Mouse (Mus musculus): ENCODE results near the gene Vps33b. TPM values are rescaled to one million over a fixed set of nuclear protein-coding genes. Genes with fewer than 3 reads are reported as not detected.
A peak's percentile ranks its signal among the peaks of the same experiment; 100 is the strongest.

Gene Vps33b
- polyA plus RNA-seq, 1 experiment from 2014 or later, result 11.1 TPM

DNA sequence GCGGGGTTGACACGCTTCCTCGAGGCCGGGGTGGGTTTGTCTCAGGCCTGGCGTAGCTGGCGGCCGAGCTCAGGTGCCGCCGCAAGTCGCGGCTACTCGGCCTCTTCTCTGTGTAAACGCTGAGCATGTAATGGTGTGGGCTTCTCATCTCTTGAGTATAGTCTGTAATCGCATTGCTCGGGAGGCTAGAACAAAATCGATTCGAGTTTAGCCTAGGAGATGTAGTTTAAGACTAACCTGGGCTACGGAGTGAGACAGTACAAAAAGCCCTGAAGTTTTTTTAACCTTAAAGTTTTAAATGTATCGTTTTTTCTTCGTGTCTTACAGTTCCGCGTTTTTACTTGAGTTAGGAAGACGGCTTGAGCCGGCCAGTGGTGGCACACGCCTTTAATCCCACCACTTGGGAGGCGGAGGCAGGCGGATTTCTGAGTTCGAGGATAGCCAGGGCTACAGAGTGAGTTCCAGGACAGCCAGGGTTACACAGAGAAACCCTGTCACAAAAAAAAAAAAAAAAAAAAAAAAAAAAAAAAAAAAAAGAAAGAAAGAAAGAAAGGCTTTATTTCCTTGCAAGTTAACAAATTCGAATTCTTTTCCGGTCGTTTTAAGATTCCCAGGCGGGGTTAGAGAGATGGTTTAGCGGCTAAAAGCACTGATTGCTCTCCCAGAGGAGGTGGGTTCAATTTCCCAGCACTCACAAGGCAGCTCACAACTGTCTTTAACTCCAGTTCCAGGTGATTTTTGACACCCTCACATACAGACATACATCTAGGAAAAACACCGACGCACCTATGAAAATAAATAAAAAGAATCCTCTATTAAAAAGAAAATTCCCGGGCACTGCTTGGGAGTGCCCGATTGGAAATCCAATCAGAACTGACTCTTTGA, 25.6 kb downstream of the Vps33b start:
- Histone ChIP-seq H3K9ac (peak overlapping the region; percentile 87), H3K4me2 (peak overlapping the region; percentile 79), H3K36me3 (peaks cover 32% of the 10 kb centered on the region), H3K4me1 (replicated peaks) (peaks cover 19% of the 10 kb centered on the region), H3K9me3 (replicated peaks) (no peaks in the 10 kb centered on the region; the same call in 1 of the 2 replicates), H3K27me3 (replicated peaks) (no peaks in the 10 kb centered on the region), H3K27ac (ENCODE audit: poor library complexity, severe bottlenecking) (peak overlapping the region; percentile 83), H3K4me3 (peak overlapping the region; percentile 93)
- ATAC-seq (ENCODE audit: insufficient number of reproducible peaks, low FRiP score), result peak; percentile 67
- WGBS, result 8% methylated on average over 37 of the region's 37 CpGs

GRCm38 (mm10) chr7:80296462-80296861, 27.0 kb downstream of the Vps33b start:
- Histone ChIP-seq H3K4me3 (0 out of 2 replicates have a peak overlapping the region, but pooled peaks have one; percentile 12), H3K4me1 (replicated peaks) (peaks cover 19% of the 10 kb centered on the region), H3K9ac (no peak overlapping the region), H3K36me3 (peaks cover 29% of the 10 kb centered on the region), H3K9me3 (replicated peaks) (no peaks in the 10 kb centered on the region), H3K27ac (ENCODE audit: poor library complexity, severe bottlenecking) (no peak overlapping the region), H3K27me3 (replicated peaks) (no peaks in the 10 kb centered on the region), H3K4me2 (peak overlapping the region; percentile 42)
- WGBS, result 92% methylated on average over 6 of the region's 6 CpGs
- ATAC-seq (ENCODE audit: insufficient number of reproducible peaks, low FRiP score), result no peak

- no peak overlapping the region for H3K4me3 ChIP-seq
- peaks cover 34% of the 10 kb centered on the region for H3K36me3 ChIP-seq
- no peak overlapping the region for H3K9ac ChIP-seq
- WGBS, result 69% methylated on average over 3 of the region's 3 CpGs
- peaks cover 19% of the 10 kb centered on the region for H3K4me1 ChIP-seq (replicated peaks)
- no peaks in the 10 kb centered on the region for H3K9me3 ChIP-seq (replicated peaks)
- no peak overlapping the region for H3K27ac ChIP-seq (ENCODE audit: poor library complexity, severe bottlenecking)
- no peaks in the 10 kb centered on the region for H3K27me3 ChIP-seq (replicated peaks)
- ATAC-seq (ENCODE audit: insufficient number of reproducible peaks, low FRiP score), result no peak
- 0 out of 2 replicates have a peak overlapping the region, but pooled peaks have one; percentile 42 for H3K4me2 ChIP-seq
Measured at GRCm38 (mm10) chr7:80297041-80297440, 27.6 kb downstream of the Vps33b start.

DNA sequence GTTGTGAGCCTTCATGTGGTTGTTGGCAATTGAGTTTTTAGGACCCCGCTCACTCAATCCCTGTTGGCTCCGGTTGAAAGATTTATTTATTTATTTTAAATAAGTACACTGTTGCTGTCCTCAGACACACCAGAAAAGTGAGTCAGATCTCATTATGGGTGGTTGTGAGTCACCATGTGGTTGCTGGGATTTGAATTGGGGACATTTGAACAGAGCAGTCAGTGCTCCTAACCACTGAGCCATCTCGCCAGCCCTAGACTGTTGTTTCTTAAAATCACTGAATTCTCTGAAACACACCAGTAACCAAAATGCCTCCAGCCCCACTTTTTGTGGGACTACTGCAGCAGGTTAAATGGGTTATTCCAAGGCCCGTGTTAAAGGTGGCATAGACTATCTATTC, 29.3 kb downstream of the Vps33b start:
- Histone ChIP-seq H3K9me3 (replicated peaks) (no peaks in the 10 kb centered on the region), H3K4me3 (no peak overlapping the region), H3K27me3 (replicated peaks) (no peaks in the 10 kb centered on the region), H3K36me3 (peaks cover 47% of the 10 kb centered on the region), H3K9ac (no peak overlapping the region), H3K4me1 (replicated peaks) (peaks cover 19% of the 10 kb centered on the region), H3K27ac (ENCODE audit: poor library complexity, severe bottlenecking) (no peak overlapping the region), H3K4me2 (no peak overlapping the region)
- no peak for ATAC-seq (ENCODE audit: insufficient number of reproducible peaks, low FRiP score)
- 94% methylated on average over 4 of the region's 4 CpGs for WGBS

DNA sequence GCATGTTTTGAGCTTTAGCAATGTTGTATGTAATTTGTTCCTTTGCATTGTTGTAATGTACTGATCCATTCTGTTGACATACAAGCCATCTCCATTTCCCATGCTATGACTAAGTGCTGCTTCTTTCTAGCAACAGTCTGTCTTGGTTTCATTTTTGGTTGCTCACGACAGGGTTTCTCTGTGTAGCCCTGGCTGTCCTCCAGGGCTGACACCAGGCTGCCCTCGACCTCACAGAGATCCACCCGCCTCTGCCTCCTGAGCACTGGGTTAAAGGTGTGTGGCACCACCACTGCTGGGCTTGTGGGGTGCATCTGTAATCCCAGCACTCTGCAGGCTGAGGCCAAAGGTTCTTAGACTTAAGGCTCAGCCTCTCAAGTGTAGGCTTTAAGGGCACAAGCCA, 30.1 kb downstream of the Vps33b start:
- no peaks in the 10 kb centered on the region for H3K9me3 ChIP-seq (replicated peaks)
- H3K9ac ChIP-seq, result no peak overlapping the region
- H3K27ac ChIP-seq (ENCODE audit: poor library complexity, severe bottlenecking), result no peak overlapping the region
- no peak for ATAC-seq (ENCODE audit: insufficient number of reproducible peaks, low FRiP score)
- 93% methylated on average over 3 of the region's 3 CpGs for whole genome bisulfite sequencing
- peaks cover 19% of the 10 kb centered on the region for H3K4me1 ChIP-seq (replicated peaks)
- H3K4me3 ChIP-seq, result no peak overlapping the region
- no peaks in the 10 kb centered on the region for H3K27me3 ChIP-seq (replicated peaks)
- H3K36me3 ChIP-seq, result peaks cover 55% of the 10 kb centered on the region
- H3K4me2 ChIP-seq, result no peak overlapping the region

- peaks cover 12% of the 10 kb centered on the region for H3K4me1 ChIP-seq (replicated peaks)
- WGBS, result 91% methylated on average over 2 of the region's 2 CpGs
- H3K27ac ChIP-seq (ENCODE audit: poor library complexity, severe bottlenecking), result no peak overlapping the region
- no peaks in the 10 kb centered on the region for H3K27me3 ChIP-seq (replicated peaks)
- H3K36me3 ChIP-seq, result peaks cover 73% of the 10 kb centered on the region
- no peak overlapping the region for H3K9ac ChIP-seq
- no peak overlapping the region for H3K4me3 ChIP-seq
- H3K9me3 ChIP-seq (replicated peaks), result no peaks in the 10 kb centered on the region
- no peak for ATAC-seq (ENCODE audit: insufficient number of reproducible peaks, low FRiP score)
- no peak overlapping the region for H3K4me2 ChIP-seq
Measured at GRCm38 (mm10) chr7:80301522-80301921, 32.1 kb downstream of the Vps33b start.

GRCm38 (mm10) chr7:80307766-80308165, 38.3 kb downstream of the Vps33b start:
- Histone ChIP-seq H3K9ac (no peak overlapping the region), H3K27me3 (replicated peaks) (no peaks in the 10 kb centered on the region), H3K27ac (ENCODE audit: poor library complexity, severe bottlenecking) (no peak overlapping the region), H3K4me1 (replicated peaks) (no peaks in the 10 kb centered on the region), H3K4me3 (no peak overlapping the region), H3K9me3 (replicated peaks) (no peaks in the 10 kb centered on the region), H3K4me2 (no peak overlapping the region), H3K36me3 (peaks cover 93% of the 10 kb centered on the region)
- 83% methylated on average over 3 of the region's 3 CpGs for WGBS
- no peak for ATAC-seq (ENCODE audit: insufficient number of reproducible peaks, low FRiP score)

- Histone ChIP-seq H3K27ac (ENCODE audit: poor library complexity, severe bottlenecking) (no peak overlapping the region), H3K4me3 (no peak overlapping the region), H3K4me2 (no peak overlapping the region), H3K9ac (no peak overlapping the region), H3K4me1 (replicated peaks) (no peaks in the 10 kb centered on the region), H3K36me3 (peaks cover 94% of the 10 kb centered on the region), H3K9me3 (replicated peaks) (no peaks in the 10 kb centered on the region), H3K27me3 (replicated peaks) (no peaks in the 10 kb centered on the region)
- WGBS, result 77% methylated on average over 7 of the region's 7 CpGs
- no peak for ATAC-seq (ENCODE audit: insufficient number of reproducible peaks, low FRiP score)
Measured at GRCm38 (mm10) chr7:80310771-80311170, 41.3 kb downstream of the Vps33b start.

DNA sequence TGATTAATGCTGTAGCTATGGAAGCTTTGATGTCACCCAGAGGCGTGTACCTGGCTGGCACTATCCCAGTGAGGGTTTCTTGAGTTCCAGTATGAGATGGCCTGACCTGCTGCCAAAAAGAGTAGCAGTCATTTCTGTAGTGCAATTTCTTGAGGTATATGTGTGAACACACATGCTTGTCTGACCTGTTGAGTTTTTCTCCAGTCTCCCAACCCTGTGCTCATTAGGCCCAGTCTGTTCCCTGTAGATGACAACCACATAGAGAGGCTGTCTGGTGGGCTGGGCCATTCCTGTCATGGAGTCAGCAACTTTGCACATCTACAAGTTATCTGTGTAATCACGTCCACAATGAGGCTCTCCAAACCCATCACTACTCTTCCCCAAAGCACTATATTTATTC, 46.3 kb downstream of the Vps33b start:
- no peak overlapping the region for H3K9ac ChIP-seq
- WGBS, result 80% methylated on average over 2 of the region's 2 CpGs
- H3K27ac ChIP-seq (ENCODE audit: poor library complexity, severe bottlenecking), result no peak overlapping the region
- H3K36me3 ChIP-seq, result peaks cover 80% of the 10 kb centered on the region
- H3K27me3 ChIP-seq (replicated peaks), result no peaks in the 10 kb centered on the region
- no peak for ATAC-seq (ENCODE audit: insufficient number of reproducible peaks, low FRiP score)
- H3K4me2 ChIP-seq, result no peak overlapping the region
- H3K9me3 ChIP-seq (replicated peaks), result no peaks in the 10 kb centered on the region
- H3K4me1 ChIP-seq (replicated peaks), result peaks cover 22% of the 10 kb centered on the region
- H3K4me3 ChIP-seq, result no peak overlapping the region

- H3K36me3 ChIP-seq, result peaks cover 71% of the 10 kb centered on the region
Measured at GRCm38 (mm10) chr7:80317439-80318115, 48.1 kb downstream of the Vps33b start.

DNA sequence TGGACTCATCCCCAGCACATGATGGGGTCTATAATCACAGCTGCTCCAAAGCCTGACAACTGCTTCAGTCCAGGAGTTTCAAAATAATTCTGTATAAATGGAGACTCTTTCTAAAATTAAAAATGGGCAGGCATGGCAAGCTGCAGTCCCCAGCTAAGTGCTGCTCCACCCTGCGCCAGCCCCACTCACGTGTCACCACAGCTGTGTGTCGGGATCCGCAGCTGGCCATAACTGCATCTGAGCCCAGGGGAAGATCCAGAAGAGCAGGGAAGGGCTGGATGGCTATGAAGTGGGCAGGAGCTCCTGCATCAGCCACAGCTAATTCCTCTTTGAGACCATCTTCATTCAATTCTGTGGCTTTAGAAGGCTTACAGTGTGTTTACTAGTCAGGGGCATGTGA, 49.2 kb downstream of the Vps33b start:
- Histone ChIP-seq H3K9me3 (replicated peaks) (no peaks in the 10 kb centered on the region), H3K9ac (peak overlapping the region; percentile 23; the same call in 1 of the 2 replicates), H3K27ac (ENCODE audit: poor library complexity, severe bottlenecking) (peak overlapping the region; percentile 66; the same call in 1 of the 2 replicates), H3K27me3 (replicated peaks) (no peaks in the 10 kb centered on the region), H3K4me2 (no peak overlapping the region), H3K36me3 (peaks cover 60% of the 10 kb centered on the region), H3K4me3 (no peak overlapping the region), H3K4me1 (replicated peaks) (peaks cover 34% of the 10 kb centered on the region)
- 87% methylated on average over 4 of the region's 4 CpGs for WGBS
- ATAC-seq (ENCODE audit: insufficient number of reproducible peaks, low FRiP score), result no peak

More at GRCm38 (mm10) chr7:80317439-80318115, 48.1 kb downstream of the Vps33b start:
- Histone ChIP-seq H3K4me2 (no peak overlapping the region), H3K27ac (ENCODE audit: poor library complexity, severe bottlenecking) (no peak overlapping the region), H3K9me3 (replicated peaks) (no peaks in the 10 kb centered on the region), H3K27me3 (replicated peaks) (no peaks in the 10 kb centered on the region), H3K9ac (no peak overlapping the region), H3K4me1 (replicated peaks) (peaks cover 25% of the 10 kb centered on the region), H3K4me3 (no peak overlapping the region)
- WGBS, result 83% methylated on average over 1 of the region's 1 CpGs
- no peak for ATAC-seq (ENCODE audit: insufficient number of reproducible peaks, low FRiP score)

Data from heart, embryonic 12.5 days (tissue).